Mouse (Mus musculus): ENCODE results near the gene Cenpt.

GRCm38 (mm10) chr8:105866364-105867029 is 13.4 kb upstream of the Cenpt start:
- TF ChIP-seq CTCF (IDR thresholded peaks at IDR 0.05; ENCODE audit: control insufficient read depth, insufficient read depth, insufficient replicate concordance, low read depth, low read length) (no peak), POLR2A (IDR thresholded peaks at IDR 0.05; ENCODE audit: control insufficient read depth, low read depth, low read length) (no peak)

Measured in testis, adult 2 months (tissue).